Mouse (Mus musculus): ENCODE measurements around the gene Zfp940.

GRCm38 (mm10) chr7:29880056-29880455, 26.6 kb upstream of the Zfp940 start:
- no peak for TF ChIP-seq POLR2A (IDR thresholded peaks at IDR 0.05; ENCODE audit: control insufficient read depth, extremely low read depth, insufficient read depth, low read length, poor library complexity)
- TF ChIP-seq CTCF (IDR thresholded peaks at IDR 0.05; ENCODE audit: borderline replicate concordance, control insufficient read depth, extremely low read depth, insufficient read depth, low read length, poor library complexity) = no peak
